9 mouse cellular contexts compared by ENCODE assay signal in the genomic region with DNA sequence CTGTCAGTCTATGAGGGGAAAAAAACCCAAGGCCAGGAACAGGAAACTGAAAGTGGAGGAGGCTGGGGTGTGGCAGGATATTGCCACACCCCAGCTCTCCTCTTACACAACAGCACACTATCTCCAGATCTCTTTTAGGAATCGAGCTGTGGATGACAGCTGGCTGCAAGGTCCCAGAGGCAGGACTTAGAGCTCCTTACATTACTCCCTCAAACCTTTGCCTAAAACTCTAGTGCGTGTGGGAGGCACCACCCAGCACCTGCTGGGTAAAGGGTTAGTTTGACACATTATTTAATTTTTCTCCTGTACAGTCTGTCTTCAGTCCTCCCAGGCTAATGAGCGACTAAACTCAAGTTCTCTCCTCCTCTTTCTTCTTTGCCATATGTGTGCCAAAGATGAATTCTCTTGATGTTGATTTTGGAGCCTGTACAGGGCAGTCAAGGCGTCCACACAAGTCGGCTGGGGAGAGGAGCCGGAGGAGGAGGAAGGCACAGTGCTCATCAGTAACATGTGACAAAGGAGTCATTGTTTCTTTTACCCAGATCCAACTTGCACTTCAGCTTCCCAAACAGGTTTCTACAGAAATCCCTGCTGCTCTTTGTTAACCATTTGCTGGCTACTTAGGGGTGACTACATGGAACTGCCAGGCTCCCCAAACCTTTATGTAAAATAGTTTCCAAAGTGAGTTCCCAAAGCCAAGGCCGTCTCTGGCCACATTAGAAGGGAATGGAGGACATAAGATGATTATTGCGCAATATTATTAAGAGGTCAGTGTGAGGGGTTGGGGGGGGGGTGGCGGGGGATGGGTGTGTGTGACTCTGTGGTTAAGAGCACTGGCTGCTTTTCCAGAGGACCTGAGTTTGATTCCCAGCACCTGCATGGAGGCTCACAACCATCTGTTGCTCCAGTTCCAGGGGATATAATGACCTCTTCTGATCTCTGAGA. TPM values are rescaled to one million over a fixed set of nuclear protein-coding genes. Genes with fewer than 3 reads are reported as not detected.
DNase-seq lines count a peak whose midpoint lies in the region; ATAC-seq and TF ChIP-seq lines count a peak whose summit lies in the region.
"Had no signal": no experiment of that assay in that cellular context is flagged by ENCODE, and none has a peak within 500 bp of the region (broad histone marks: within the 10 kb centered on the region; RNA-seq: fewer than 3 reads in every experiment).

No protein-coding gene starts in this region.

- H3K4me2 ChIP-seq in heart, embryonic 13.5 days = 0 out of 2 replicates have a peak overlapping the region, but pooled peaks have one; percentile 20
- peak overlapping the region; percentile 26 for H3K4me2 ChIP-seq in liver, embryonic 11.5 days
- H3K4me2 ChIP-seq: limb, embryonic 13.5 days had no signal

- no peak for TF ChIP-seq CTCF in MEL (IDR thresholded peaks at IDR 0.05 in 2 of 3, conservative IDR thresholded peaks at IDR 0.05 in 1 of 3; ENCODE audit: control insufficient read depth in 1 of 3, insufficient read depth in 1 of 3, low read depth in 2 of 3, low read length in 3 of 3, poor library complexity in 1 of 3, severe bottlenecking in 1 of 3)

- no peaks in the 10 kb centered on the region for H3K27me3 ChIP-seq in MEL (ENCODE audit: control insufficient read depth in 1 of 2, insufficient read depth in 2 of 2, low read length in 2 of 2)
- H3K27me3 ChIP-seq in heart, embryonic 13.5 days (replicated peaks) = no peaks in the 10 kb centered on the region
- H3K27me3 ChIP-seq in liver, embryonic 11.5 days (replicated peaks; ENCODE audit: control insufficient read depth, insufficient read depth, low read length) = no peaks in the 10 kb centered on the region
- no peaks in the 10 kb centered on the region for H3K27me3 ChIP-seq in splenic B cell, adult 2 months (ENCODE audit: control insufficient read depth, insufficient read depth, low read length, poor library complexity, severe bottlenecking)
- H3K27me3 ChIP-seq: limb, embryonic 13.5 days had no signal

- TF ChIP-seq POLR2A in MEL (IDR thresholded peaks at IDR 0.05; ENCODE audit: control insufficient read depth in 1 of 2, insufficient read depth in 1 of 2, low read depth in 1 of 2, low read length in 2 of 2, poor library complexity in 1 of 2) = peak in 1 of 2 experiments; percentile 55; a peak in 2 of 4 replicates

- no peaks in the 10 kb centered on the region for H3K9me3 ChIP-seq in MEL (replicated peaks; ENCODE audit: insufficient read depth, low read length)
- no peaks in the 10 kb centered on the region for H3K9me3 ChIP-seq in heart, embryonic 13.5 days
- H3K9me3 ChIP-seq in liver, embryonic 11.5 days (ENCODE audit: control insufficient read depth, low read length) = peaks cover 9% of the 10 kb centered on the region
- H3K9me3 ChIP-seq: limb, embryonic 13.5 days had no signal

- H3K27ac ChIP-seq in MEL (ENCODE audit: control insufficient read depth, low read depth, low read length) = peak overlapping the region; percentile 97
- H3K27ac ChIP-seq in heart, embryonic 13.5 days (replicated peaks) = peak overlapping the region; percentile 6; the same call in 1 of the 2 replicates
- H3K27ac ChIP-seq in liver, embryonic 11.5 days (ENCODE audit: low read depth, low read length) = 0 out of 2 replicates have a peak overlapping the region, but pooled peaks have one; percentile 42
- H3K27ac ChIP-seq: limb, embryonic 13.5 days had no signal

- H3K4me3 ChIP-seq in MEL (ENCODE audit: control insufficient read depth in 1 of 2, insufficient read depth in 1 of 2, low read depth in 2 of 2, low read length in 2 of 2) = peak overlapping the region; percentile 19 to 33
- no peak overlapping the region for H3K4me3 ChIP-seq in heart, embryonic 13.5 days
- H3K4me3 ChIP-seq in liver, embryonic 11.5 days (ENCODE audit: low read depth, low read length) = no peak overlapping the region
- H3K4me3 ChIP-seq: limb, embryonic 13.5 days had no signal

- H3K9ac ChIP-seq in MEL (ENCODE audit: control insufficient read depth, low read depth, low read length, poor library complexity, severe bottlenecking) = peak overlapping the region; percentile 39
- H3K9ac ChIP-seq in heart, embryonic 13.5 days = no peak overlapping the region
- no peak overlapping the region for H3K9ac ChIP-seq in liver, embryonic 11.5 days (ENCODE audit: low read depth, low read length)
- H3K9ac ChIP-seq: limb, embryonic 13.5 days had no signal

- H3K4me1 ChIP-seq in MEL (ENCODE audit: control insufficient read depth in 1 of 2, insufficient read depth in 2 of 2, low read length in 2 of 2) = peaks cover 38 to 52% of the 10 kb centered on the region in 2 experiments
- H3K4me1 ChIP-seq in heart, embryonic 13.5 days = peaks cover 17% of the 10 kb centered on the region
- H3K4me1 ChIP-seq in liver, embryonic 11.5 days (replicated peaks; ENCODE audit: control insufficient read depth, insufficient read depth, low read length) = peaks cover 20% of the 10 kb centered on the region

- 54% methylated on average over 9 of the region's 9 CpGs for WGBS in heart, embryonic 13.5 days
- WGBS in liver, embryonic 11.5 days = 60% methylated on average over 9 of the region's 9 CpGs

- ATAC-seq in heart, embryonic 13.5 days (ENCODE audit: extremely low read depth, insufficient number of reproducible peaks, low FRiP score, low TSS enrichment) = no peak
- 0 out of 2 replicates have a peak, but pooled peaks have one; percentile 42 for ATAC-seq in liver, embryonic 11.5 days (replicated peaks; ENCODE audit: low FRiP score)

- H3K79me2 ChIP-seq in MEL (ENCODE audit: control insufficient read depth, insufficient read depth, low read length, poor library complexity) = peaks cover 67% of the 10 kb centered on the region

- TF ChIP-seq EP300 in MEL (IDR thresholded peaks at IDR 0.05; ENCODE audit: low read depth in 1 of 2, low read length in 2 of 2) = peak; percentile 76 to 81

- TF ChIP-seq RAD21 in MEL (IDR thresholded peaks at IDR 0.05; ENCODE audit: low read depth, low read length) = no peak

- DNase-seq in gastrocnemius, adult 18-20 months (ENCODE audit: low spot score) = peak; percentile 38
- no peak for DNase-seq in gastrocnemius, adult 8-10 months (ENCODE audit: low spot score in 2 of 2)
- peak; percentile 81 for DNase-seq in MEL (ENCODE audit: low read depth, low spot score)
- no peak for DNase-seq in liver, embryonic 11.5 days (ENCODE audit: low spot score)
- peak; percentile 39 for DNase-seq in splenic B cell, adult 2 months (ENCODE audit: low read depth, low spot score)
- DNase-seq in cerebellum, adult 9-10 months = no peak
- DNase-seq in ovary, adult 18-20 months (ENCODE audit: low spot score) = no peak

- peaks cover 2 to 57% of the 10 kb centered on the region in 2 experiments; a peak in 3 of 4 replicates for H3K36me3 ChIP-seq in MEL (ENCODE audit: control insufficient read depth in 1 of 2, insufficient read depth in 2 of 2, low read length in 2 of 2)
- no peaks in the 10 kb centered on the region for H3K36me3 ChIP-seq in heart, embryonic 13.5 days
- no peaks in the 10 kb centered on the region; the same call in 1 of the 2 replicates for H3K36me3 ChIP-seq in liver, embryonic 11.5 days (ENCODE audit: control insufficient read depth, insufficient read depth, low read length)
- no peaks in the 10 kb centered on the region for H3K36me3 ChIP-seq in splenic B cell, adult 2 months (ENCODE audit: control insufficient read depth, insufficient read depth, low read length, poor library complexity, severe bottlenecking)
- H3K36me3 ChIP-seq: limb, embryonic 13.5 days had no signal

RNA-seq across cellular contexts. Expression of a gene that starts 3.6 kb away (rescaled TPM):
- total RNA-seq in gastrocnemius, adult 18-20 months (2021) = 1 to 10 TPM in 1 of 2 experiments, under 1 TPM in 1; 0.98 to 1.5 TPM
- 1 to 10 TPM in 1 of 4 experiments, under 1 TPM in 3; 0.82 to 1.6 (median 0.93) TPM for total RNA-seq in gastrocnemius, adult 8-10 months (2022)
- 25.4 and 25.9 TPM in 2 replicates for total RNA-seq in MEL (2012; rRNA removed)
- 10 to 100 TPM in 1 of 2 experiments, not detected in 1; 14.1 TPM for polyA plus RNA-seq in MEL (2012; ENCODE audit: insufficient read depth in 1 of 2, insufficient read length in 2 of 2, low read depth in 1 of 2, low replicate concordance in 2 of 2, missing spikeins in 1 of 2)
- polyA plus RNA-seq in heart, embryonic 13.5 days (2015; fragmentation: Nextera tagmentation; extraction: Ambion mirVana) = 2.4 and 2.8 TPM in 2 replicates
- 3.1 and 3.5 TPM in 2 replicates for polyA plus RNA-seq in liver, embryonic 11.5 days (2014; fragmentation: Nextera tagmentation; extraction: Ambion mirVana)

RNA-seq across cellular contexts. Expression of a gene that starts 8.7 kb away (rescaled TPM):
- 1 to 10 TPM; 7.0 to 9.4 TPM for total RNA-seq in gastrocnemius, adult 18-20 months (2021)
- 1 to 10 TPM; 5.6 to 9.3 (median 7.1) TPM for total RNA-seq in gastrocnemius, adult 8-10 months (2022)
- total RNA-seq in MEL (2012; rRNA removed) = 18.3 and 20.3 TPM in 2 replicates
- polyA plus RNA-seq in MEL (2012; ENCODE audit: insufficient read depth in 1 of 2, insufficient read length in 2 of 2, low read depth in 1 of 2, low replicate concordance in 2 of 2, missing spikeins in 1 of 2) = 10 to 100 TPM in 1 of 2 experiments, not detected in 1; 12.2 TPM
- 4.8 and 5.0 TPM in 2 replicates for polyA plus RNA-seq in heart, embryonic 13.5 days (2015; fragmentation: Nextera tagmentation; extraction: Ambion mirVana)
- polyA plus RNA-seq in liver, embryonic 11.5 days (2014; fragmentation: Nextera tagmentation; extraction: Ambion mirVana) = 15.9 and 16.1 TPM in 2 replicates

RNA-seq across cellular contexts. Expression of a gene that starts 18.6 kb away (rescaled TPM):
- total RNA-seq in gastrocnemius, adult 18-20 months (2021) = 10 to 100 TPM in 1 of 2 experiments, 1 to 10 TPM in 1; 7.9 to 15.7 TPM
- total RNA-seq in gastrocnemius, adult 8-10 months (2022) = 10 to 100 TPM; 11.7 to 14.0 (median 13.0) TPM
- 22.5 and 27.0 TPM in 2 replicates for total RNA-seq in MEL (2012; rRNA removed)
- polyA plus RNA-seq in MEL (2012; ENCODE audit: insufficient read depth in 1 of 2, insufficient read length in 2 of 2, low read depth in 1 of 2, low replicate concordance in 2 of 2, missing spikeins in 1 of 2) = 10 to 100 TPM in 1 of 2 experiments, not detected in 1; 45.5 TPM
- 6.9 and 7.5 TPM in 2 replicates for polyA plus RNA-seq in heart, embryonic 13.5 days (2015; fragmentation: Nextera tagmentation; extraction: Ambion mirVana)
- 9.5 and 10.2 TPM in 2 replicates for polyA plus RNA-seq in liver, embryonic 11.5 days (2014; fragmentation: Nextera tagmentation; extraction: Ambion mirVana)

RNA-seq across cellular contexts. Expression of a gene that starts 18.8 kb away (rescaled TPM):
- not detected for total RNA-seq in gastrocnemius, adult 18-20 months (2021)
- total RNA-seq in gastrocnemius, adult 8-10 months (2022) = not detected
- total RNA-seq in MEL (2012; rRNA removed) = not detected in 2 replicates
- under 1 TPM in 1 of 2 experiments, not detected in 1; 0.11 TPM for polyA plus RNA-seq in MEL (2012; ENCODE audit: insufficient read depth in 1 of 2, insufficient read length in 2 of 2, low read depth in 1 of 2, low replicate concordance in 2 of 2, missing spikeins in 1 of 2)
- polyA plus RNA-seq in heart, embryonic 13.5 days (2015; fragmentation: Nextera tagmentation; extraction: Ambion mirVana) = not detected in 2 replicates
- polyA plus RNA-seq in liver, embryonic 11.5 days (2014; fragmentation: Nextera tagmentation; extraction: Ambion mirVana) = not detected in 2 replicates
- polyA plus RNA-seq: limb, embryonic 13.5 days had no signal

RNA-seq across cellular contexts. Expression of a gene that starts 34.2 kb away (rescaled TPM):
- 1 to 10 TPM; 1.4 to 3.2 TPM for total RNA-seq in gastrocnemius, adult 18-20 months (2021)
- 1 to 10 TPM; 1.8 to 2.7 (median 2.2) TPM for total RNA-seq in gastrocnemius, adult 8-10 months (2022)
- 5.8 and 6.4 TPM in 2 replicates for total RNA-seq in MEL (2012; rRNA removed)
- 1 to 10 TPM in 1 of 2 experiments, not detected in 1; 1.5 TPM for polyA plus RNA-seq in MEL (2012; ENCODE audit: insufficient read depth in 1 of 2, insufficient read length in 2 of 2, low read depth in 1 of 2, low replicate concordance in 2 of 2, missing spikeins in 1 of 2)
- polyA plus RNA-seq in heart, embryonic 13.5 days (2015; fragmentation: Nextera tagmentation; extraction: Ambion mirVana) = not detected in 2 replicates
- not detected in 2 replicates for polyA plus RNA-seq in liver, embryonic 11.5 days (2014; fragmentation: Nextera tagmentation; extraction: Ambion mirVana)
- polyA plus RNA-seq: limb, embryonic 13.5 days had no signal

Comparison
In these comparisons a context has a peak if more than half of its experiments do, and no peak if none do; other contexts are left out.
1. DNase-seq: peak in gastrocnemius, adult 18-20 months (single experiment), MEL (single experiment) and splenic B cell, adult 2 months (single experiment); none in gastrocnemius, adult 8-10 months (0 of 2), liver, embryonic 11.5 days (single experiment), cerebellum, adult 9-10 months (single experiment) and ovary, adult 18-20 months (single experiment).
2. H3K27ac ChIP-seq: peak in every context shown above with its lines; median percentile 97 in MEL; 42 in liver, embryonic 11.5 days; 6 in heart, embryonic 13.5 days.
3. H3K4me3 ChIP-seq: peak in MEL (2 of 2); none in heart, embryonic 13.5 days (single experiment) and liver, embryonic 11.5 days (single experiment).
4. RNA of a gene that starts 3.6 kb away (total RNA-seq): 25.4 to 25.9 TPM in MEL; 0.98 to 1.5 TPM in gastrocnemius, adult 18-20 months and 0.82 to 1.6 TPM in gastrocnemius, adult 8-10 months; every median in the first group is over 10 times any median in the second.